Mouse (Mus musculus) heart, postnatal 4 days (tissue): ENCODE results near the gene Gm26566. TPM values are rescaled to one million over a fixed set of nuclear protein-coding genes. Genes with fewer than 3 reads are reported as not detected.
"Not testable (repeated sequence)": the region's sequence is repeated elsewhere in the genome, so short reads cannot be mapped to it uniquely, and the experiment has no call there.

ENCODE experiments used
- DNase-seq: peaks from one replicate; pipeline ENCODE4 v3.0.0; 2021
- total RNA-seq, 2 experiments: library from RNA; stranded (reverse); gene quantifications; 2 replicates each; pipeline ENCODE4 v1.2.3; 2021

Gm26566 gene
- total RNA-seq, 2 experiments from 2014 or later = 0.36 to 0.52 TPM

DNA sequence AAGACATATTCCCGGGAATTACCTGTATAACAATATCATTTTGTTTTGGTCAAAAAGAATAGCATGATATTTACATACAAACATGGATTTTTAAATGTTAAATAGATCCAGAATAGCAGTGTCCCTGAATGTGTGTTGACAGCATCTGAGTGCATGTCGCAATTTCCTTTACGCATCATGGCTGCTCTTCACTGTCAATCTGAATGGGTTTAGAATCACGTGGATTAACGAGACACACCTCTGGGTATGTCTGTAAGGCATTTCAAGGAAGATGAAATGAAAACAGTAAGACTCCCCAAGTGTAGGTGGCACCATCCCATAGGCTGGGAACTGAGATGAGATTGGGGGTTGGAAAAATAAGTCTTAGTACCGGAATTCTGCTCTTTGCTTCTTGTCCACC lies 17.4 kb downstream of the Gm26566 start:
- no peak for DNase-seq

DNA sequence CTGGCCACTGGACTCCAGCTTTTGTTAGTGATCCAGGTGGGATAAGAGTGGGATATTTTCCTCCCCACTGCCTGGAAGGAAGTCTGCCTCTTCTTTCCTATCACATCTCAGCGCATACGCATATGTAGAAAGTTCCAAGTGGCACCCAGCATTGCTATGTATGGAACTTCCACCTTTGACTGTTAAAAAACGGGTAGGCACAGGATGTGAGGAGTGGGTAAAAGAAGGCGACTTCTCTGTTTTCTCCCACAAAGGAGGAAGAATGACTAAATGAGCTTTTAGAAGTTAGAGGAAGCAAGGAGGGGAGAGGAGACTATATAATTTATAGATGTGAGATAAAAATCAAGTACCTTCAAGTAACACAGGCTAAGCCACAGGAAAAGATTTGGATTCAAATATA lies 19.8 kb downstream of the Gm26566 start:
- no peak for DNase-seq

DNA sequence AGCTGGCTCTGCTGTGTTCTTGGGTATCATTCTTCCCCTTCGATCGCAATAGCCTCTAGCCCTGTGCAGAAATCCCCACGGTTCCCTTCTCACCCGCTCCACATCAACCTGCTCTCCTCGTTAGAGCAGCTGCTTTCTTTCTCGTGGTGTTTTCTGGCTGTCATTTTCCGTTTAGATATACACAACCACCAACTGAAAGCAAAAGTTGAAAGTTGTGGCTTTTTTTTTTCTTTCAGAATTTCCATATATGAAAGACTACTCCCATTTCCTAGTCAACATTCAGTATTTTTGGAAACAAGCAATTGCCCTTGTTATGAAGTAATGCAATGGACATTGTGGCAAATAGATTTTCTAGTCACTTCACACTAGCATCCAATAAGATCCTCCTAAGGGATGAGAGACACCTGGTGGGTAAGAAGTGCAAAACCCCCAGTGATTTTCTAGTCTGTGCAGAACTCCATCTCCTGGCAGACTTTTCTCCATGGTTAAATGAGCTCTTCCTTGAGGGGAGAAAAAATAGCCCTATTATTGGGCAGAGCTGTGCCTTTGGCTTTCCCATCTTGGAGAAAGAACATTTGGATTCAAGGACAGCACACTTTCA lies 21.3 kb downstream of the Gm26566 start:
- no peak for DNase-seq

DNA sequence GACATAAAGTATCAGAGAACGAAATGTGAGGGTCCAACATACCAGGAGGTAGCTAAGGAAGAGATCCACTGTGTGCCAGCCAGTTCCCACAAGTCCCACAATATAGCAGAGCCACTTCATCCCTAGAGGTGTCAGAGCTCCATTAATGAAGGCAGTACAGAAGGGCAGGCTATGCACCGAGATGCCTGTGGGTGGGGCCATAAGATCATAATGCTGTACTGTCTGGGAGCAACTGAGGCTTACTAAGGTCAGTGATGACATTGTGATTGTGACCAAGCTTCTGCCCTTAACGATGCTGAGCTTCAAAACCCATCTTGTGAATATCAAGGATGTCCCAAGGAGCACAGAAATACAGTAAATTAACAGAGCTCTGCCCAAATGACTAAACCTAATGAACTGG lies 22.6 kb downstream of the Gm26566 start:
- no peak for DNase-seq

DNA sequence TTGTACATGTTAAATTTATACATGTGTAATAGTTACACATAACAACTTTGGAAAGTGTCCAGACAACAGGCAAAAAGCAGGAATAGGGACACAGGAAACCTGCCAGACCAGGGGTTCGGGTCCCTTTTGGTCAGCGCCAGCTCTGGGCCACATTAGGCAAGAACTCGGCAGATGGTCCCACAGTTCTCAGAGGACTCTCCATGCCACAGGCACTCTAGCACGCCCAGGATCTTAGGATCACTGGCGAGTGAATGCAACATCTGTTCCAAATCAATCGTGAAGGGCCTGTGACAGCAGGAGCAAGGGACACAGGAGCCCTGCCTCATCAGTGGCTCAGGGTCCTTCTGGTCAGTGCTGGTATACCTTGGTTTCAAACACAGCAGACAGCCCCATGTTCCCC lies 28.3 kb downstream of the Gm26566 start:
- no peak for DNase-seq

DNA sequence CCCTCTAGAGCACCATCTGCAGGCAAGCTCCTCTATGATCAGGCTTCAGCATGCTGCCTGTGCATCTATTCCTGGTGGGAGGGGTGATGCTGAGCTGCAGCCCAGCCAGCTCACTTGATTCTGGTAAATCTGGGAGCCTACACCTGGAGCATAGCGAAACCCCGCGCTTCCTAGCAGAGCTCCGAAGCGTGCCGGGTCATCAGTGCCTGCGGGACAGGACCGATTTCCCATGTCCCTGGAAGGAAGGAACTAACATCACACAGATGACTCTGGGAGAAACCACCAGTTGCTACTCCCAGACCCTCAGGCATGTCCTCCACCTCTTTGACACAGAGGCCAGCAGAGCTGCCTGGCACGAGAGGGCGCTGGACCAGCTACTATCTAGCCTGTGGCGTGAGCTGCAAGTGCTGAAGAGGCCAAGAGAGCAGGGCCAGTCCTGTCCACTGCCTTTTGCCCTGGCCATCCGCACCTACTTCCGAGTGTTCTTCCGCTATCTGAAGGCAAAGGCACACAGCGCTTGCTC lies 33.3 kb downstream of the Gm26566 start, which contains the start of gene Gm13271:
Gene Gm13271 (plus strand): TSS at position 51 of the 523 bp plus-strand sequence.
- peak; percentile 75 for DNase-seq

DNA sequence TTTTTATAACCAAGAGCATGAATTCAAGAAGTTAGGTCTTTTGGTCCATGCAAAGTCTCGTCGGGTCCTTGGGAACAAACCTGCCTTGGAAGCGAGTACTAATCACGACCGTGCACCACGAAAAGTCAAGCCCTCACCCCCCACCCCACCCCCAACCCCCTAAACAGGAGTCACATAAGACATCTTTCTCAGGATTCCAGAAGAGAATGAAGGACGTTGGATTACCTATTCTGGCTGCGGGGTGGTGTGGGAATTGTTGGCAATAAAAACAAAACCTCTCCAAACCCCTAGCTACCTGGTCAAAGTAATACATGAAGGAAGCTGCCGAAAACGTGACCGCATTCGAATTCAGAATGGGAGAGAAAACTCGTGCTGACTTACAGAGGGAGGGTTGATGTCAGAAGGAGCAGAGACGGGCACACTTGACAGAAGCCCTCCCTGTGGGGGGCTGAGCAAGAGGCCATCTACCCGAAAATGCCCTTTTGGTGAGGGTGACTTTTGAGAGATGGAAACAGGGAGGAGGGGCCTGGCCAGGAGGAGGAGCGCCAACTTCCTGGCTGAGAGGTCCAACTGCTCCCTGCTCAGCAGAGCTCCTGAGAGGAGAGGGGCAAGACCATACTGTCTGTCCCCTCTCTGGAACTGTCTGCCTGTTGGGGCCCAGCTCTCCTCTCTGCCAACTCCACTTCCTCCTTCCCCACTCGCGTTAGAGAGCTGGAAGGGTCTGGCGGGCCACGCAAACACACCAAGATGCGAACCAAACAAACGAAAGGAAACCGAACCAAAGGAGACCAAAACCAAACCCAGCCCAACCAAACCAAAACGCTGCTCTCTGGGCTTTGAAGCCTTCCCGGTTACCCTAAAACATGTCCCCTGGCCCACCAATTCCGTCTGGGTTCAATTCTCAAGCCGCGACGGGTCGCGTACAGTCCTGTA lies 35.2 kb downstream of the Gm26566 start:
- peak; percentile 21 for DNase-seq

DNA sequence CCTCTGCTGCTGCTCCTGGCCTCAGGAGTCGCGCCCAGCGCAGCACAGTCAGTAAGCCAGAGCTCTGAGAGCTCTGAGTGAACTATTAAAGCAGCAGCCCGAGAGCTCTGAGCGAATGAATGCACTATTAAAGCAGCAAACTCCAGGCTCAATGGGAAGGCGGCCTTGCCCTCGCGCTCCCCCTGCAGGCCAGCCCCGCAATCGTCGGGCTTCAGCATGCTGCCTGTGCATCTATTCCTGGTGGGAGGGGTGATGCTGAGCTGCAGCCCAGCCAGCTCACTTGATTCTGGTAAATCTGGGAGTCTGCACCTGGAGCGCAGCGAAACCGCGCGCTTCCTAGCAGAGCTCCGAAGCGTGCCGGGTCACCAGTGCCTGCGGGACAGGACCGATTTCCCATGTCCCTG lies 36.0 kb downstream of the Gm26566 start:
- DNase-seq = peak; percentile 91

DNA sequence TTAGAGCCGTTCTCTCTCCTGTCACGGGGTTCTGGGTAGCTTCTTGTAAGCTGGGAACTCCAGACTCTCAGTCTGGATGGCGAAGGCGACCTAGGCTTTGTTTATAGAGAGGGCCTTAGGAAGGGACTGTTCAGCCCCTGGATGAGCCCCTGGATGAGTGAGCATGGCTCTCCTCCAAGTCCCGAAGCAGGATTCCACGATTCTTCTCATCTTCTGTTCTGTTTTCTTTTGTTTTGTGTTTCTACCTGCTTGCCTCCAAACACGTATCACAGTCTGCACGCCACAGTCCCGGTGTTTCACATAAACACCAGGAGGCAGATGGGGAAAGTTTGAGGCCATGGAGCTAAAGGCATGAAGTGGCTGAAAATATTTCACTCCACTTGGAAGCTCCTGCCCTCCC lies 37.1 kb downstream of the Gm26566 start:
- not testable (repeated sequence) for DNase-seq

DNA sequence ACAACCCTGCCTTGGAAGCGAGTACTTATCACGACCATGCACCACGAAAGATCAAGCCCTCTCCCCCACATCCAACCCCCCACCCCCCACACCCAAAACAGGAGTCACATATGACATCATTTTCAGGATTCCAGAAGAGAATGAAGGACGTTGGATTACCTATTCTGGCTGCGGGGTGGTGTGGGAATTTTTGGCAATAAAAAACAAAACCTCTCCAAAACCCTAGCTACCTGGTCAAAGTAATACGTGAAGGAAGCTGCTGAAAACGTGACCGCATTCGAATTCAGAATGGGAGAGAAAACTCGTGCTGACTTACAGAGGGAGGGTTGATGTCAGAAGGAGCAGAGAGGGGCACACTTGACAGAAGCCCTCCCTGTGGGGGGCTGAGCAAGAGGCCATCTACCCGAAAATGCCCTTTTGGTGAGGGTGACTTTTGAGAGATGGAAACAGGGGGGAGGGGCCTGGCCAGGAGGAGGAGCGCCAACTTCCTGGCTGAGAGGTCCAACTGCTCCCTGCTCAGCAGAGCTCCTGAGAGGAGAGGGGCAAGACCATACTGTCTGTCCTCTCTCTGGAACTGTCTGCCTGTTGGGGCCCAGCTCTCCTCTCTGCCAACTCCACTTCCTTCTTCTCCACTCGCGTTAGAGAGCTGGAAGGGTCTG lies 38.1 kb downstream of the Gm26566 start, which contains the start of gene Gm13283:
Gene Gm13283 (plus strand): TSS at position 510 of the 659 bp plus-strand sequence.
- peak; percentile 45 for DNase-seq

DNA sequence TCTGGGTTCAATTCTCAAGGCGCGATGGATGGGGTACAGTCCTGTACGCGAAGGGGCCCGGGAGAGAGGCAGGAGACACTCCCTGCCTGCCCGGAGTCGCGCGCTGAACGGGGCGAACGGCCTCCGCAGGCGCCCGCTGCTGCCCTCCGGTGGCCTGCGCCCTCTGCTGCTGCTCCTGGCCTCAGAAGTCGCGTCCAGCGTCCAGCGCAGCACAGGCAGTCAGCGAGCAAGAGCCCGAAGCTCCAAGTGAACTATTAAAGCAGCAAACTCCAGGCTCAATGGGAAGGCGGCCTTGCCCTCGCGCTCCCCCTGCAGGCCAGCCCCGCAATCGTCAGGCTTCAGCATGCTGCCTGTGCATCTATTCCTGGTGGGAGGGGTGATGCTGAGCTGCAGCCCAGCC lies 38.8 kb downstream of the Gm26566 start:
- DNase-seq = peak; percentile 80

DNA sequence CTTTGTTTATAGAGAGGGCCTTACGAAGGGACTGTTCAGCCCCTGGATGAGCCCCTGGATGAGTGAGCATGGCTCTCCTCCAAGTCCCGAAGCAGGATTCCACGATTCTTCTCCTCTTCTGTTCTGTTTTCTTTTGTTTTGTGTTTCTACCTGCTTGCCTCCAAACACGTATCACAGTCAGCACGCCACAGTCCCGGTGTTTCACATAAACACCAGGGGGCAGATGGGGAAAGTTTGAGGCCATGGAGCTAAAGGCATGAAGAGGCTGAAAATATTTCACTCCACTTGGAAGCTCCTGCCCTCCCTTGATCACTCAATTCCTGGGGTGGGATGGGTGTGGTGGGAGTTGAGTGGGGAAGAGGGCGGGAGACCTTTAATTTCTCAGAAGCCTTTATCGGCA lies 40.2 kb downstream of the Gm26566 start:
- DNase-seq = peak; percentile 79

DNA sequence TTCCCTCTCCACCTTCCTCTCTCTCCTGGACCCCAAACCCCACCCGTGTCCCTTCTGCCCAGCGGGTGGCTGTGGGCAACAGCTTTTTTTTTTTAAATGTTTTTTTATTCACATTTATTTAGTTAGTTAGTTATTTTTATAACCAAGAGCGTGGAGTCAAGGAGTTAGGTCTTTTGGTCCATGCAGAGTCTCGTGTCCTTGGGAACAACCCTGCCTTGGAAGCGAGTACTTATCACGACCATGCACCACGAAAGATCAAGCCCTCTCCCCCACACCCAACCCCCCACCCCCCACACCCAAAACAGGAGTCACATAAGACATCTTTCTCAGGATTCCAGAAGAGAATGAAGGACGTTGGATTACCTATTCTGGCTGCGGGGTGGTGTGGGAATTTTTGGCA lies 40.7 kb downstream of the Gm26566 start:
- peak; percentile 21 for DNase-seq

DNA sequence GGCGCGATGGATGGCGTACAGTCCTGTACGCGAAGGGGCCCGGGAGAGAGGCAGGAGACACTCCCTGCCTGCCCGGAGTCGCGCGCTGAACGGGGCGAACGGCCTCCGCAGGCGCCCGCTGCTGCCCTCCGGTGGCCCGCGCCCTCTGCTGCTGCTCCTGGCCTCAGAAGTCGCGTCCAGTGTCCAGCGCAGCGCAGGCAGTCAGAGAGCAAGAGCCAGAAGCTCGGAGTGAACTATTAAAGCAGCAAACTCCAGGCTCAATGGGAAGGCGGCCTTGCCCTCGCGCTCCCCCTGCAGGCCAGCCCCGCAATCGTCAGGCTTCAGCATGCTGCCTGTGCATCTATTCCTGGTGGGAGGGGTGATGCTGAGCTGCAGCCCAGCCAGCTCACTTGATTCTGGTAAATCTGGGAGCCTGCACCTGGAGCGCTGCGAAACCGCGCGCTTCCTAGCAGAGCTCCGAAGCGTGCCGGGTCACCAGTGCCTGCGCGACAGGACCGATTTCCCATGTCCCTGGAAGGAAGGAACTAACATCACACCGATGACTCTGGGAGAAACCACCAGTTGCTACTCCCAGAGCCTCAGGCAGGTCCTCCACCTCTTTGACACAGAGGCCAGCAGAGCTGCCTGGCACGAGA lies 41.9 kb downstream of the Gm26566 start:
- peak; percentile 64 for DNase-seq

Other genes starting within 250 kb of the Gm26566 start
- not detected for gene Ifnb1, start 199.0 kb upstream of the Gm26566 start, total RNA-seq
- gene Ifna15, start 163.6 kb upstream of the Gm26566 start, total RNA-seq = not detected
- not detected for gene Ifna14, start 150.0 kb upstream of the Gm26566 start, total RNA-seq
- gene Ifna9, start 129.4 kb upstream of the Gm26566 start, total RNA-seq = not detected
- gene Ifna12, start 118.4 kb upstream of the Gm26566 start, total RNA-seq = not detected
- gene C87499, start 87.4 kb upstream of the Gm26566 start, total RNA-seq = not detected
- not detected for gene Ifna13, start 77.3 kb upstream of the Gm26566 start, total RNA-seq
- gene Ifna16, start 44.9 kb upstream of the Gm26566 start, total RNA-seq = not detected
- gene Ifna2, start 37.9 kb upstream of the Gm26566 start, total RNA-seq = not detected
- gene Ifnab, start 30.4 kb upstream of the Gm26566 start, total RNA-seq = not detected
- gene Klhl9, start 660 bp downstream of the Gm26566 start, total RNA-seq = 10 to 100 TPM; 89.6 to 91.9 TPM
- not detected for gene Gm13271, start 33.1 kb downstream of the Gm26566 start, total RNA-seq
- not detected for gene Gm13283, start 38.3 kb downstream of the Gm26566 start, total RNA-seq
- gene Gm13290, start 52.0 kb downstream of the Gm26566 start, total RNA-seq = not detected
- not detected for gene Gm13289, start 55.1 kb downstream of the Gm26566 start, total RNA-seq
- gene Gm13272, start 58.0 kb downstream of the Gm26566 start, total RNA-seq = not detected
- under 1 TPM in 1 of 2 experiments, not detected in 1; 0.23 TPM for gene Ifnz, start 60.3 kb downstream of the Gm26566 start, total RNA-seq
- not detected for gene Gm13276, start 63.9 kb downstream of the Gm26566 start, total RNA-seq
- not detected for gene Gm13277, start 66.8 kb downstream of the Gm26566 start, total RNA-seq
- not detected for gene Gm13278, start 69.7 kb downstream of the Gm26566 start, total RNA-seq
- gene Gm13275, start 72.7 kb downstream of the Gm26566 start, total RNA-seq = not detected
- gene Gm13279, start 75.6 kb downstream of the Gm26566 start, total RNA-seq = not detected
- gene Gm13285, start 77.9 kb downstream of the Gm26566 start, total RNA-seq = under 1 TPM in 1 of 2 experiments, not detected in 1; 0.31 TPM
- gene Gm13287, start 81.4 kb downstream of the Gm26566 start, total RNA-seq = not detected
- gene Gm13288, start 83.7 kb downstream of the Gm26566 start, total RNA-seq = under 1 TPM in 1 of 2 experiments, not detected in 1; 0.14 TPM
- gene Ifna7, start 94.4 kb downstream of the Gm26566 start, total RNA-seq = not detected
- not detected for gene Ifna11, start 98.2 kb downstream of the Gm26566 start, total RNA-seq
- not detected for gene Ifna6, start 105.6 kb downstream of the Gm26566 start, total RNA-seq
- gene Ifna5, start 113.7 kb downstream of the Gm26566 start, total RNA-seq = not detected
- not detected for gene Ifna4, start 120.1 kb downstream of the Gm26566 start, total RNA-seq
- gene Ifna1, start 128.3 kb downstream of the Gm26566 start, total RNA-seq = not detected
- gene Ifne, start 158.4 kb downstream of the Gm26566 start, total RNA-seq = not detected